ENCODE assay signal across 20 mouse cellular contexts in genomic region chr6:85444266-85444965, GRCm38 (mm10). TPM values are rescaled to one million over a fixed set of nuclear protein-coding genes. Genes with fewer than 3 reads are reported as not detected.
"Had no signal": no experiment of that assay in that cellular context is flagged by ENCODE, and none has a peak within 500 bp of the region (broad histone marks: within the 10 kb centered on the region; RNA-seq: fewer than 3 reads in every experiment).

No protein-coding gene starts in this region.

- H3K27ac ChIP-seq: limb, embryonic 15.5 days; liver, embryonic 12.5 days; lung, embryonic 15.5 days; midbrain, embryonic 13.5 days had no signal

- ATAC-seq: liver, embryonic 12.5 days; midbrain, embryonic 13.5 days had no signal

- H3K27me3 ChIP-seq: limb, embryonic 15.5 days; liver, embryonic 12.5 days; lung, embryonic 15.5 days; midbrain, embryonic 13.5 days had no signal

- DNase-seq: kidney, adult 2 months; kidney, postnatal 14 days; layer of hippocampus, adult 9-11 months; layer of hippocampus, postnatal 36 days; right cerebral cortex, postnatal 14 days; thymus, postnatal 36 days had no signal

- H3K9me3 ChIP-seq: limb, embryonic 15.5 days; liver, embryonic 12.5 days; lung, embryonic 15.5 days; midbrain, embryonic 13.5 days had no signal

- H3K4me1 ChIP-seq: limb, embryonic 15.5 days; liver, embryonic 12.5 days; lung, embryonic 15.5 days; midbrain, embryonic 13.5 days had no signal

- H3K9ac ChIP-seq: limb, embryonic 15.5 days; liver, embryonic 12.5 days; lung, embryonic 15.5 days; midbrain, embryonic 13.5 days had no signal

- H3K4me3 ChIP-seq: limb, embryonic 15.5 days; liver, embryonic 12.5 days; lung, embryonic 15.5 days; midbrain, embryonic 13.5 days had no signal

- H3K4me2 ChIP-seq: limb, embryonic 15.5 days; liver, embryonic 12.5 days; lung, embryonic 15.5 days; midbrain, embryonic 13.5 days had no signal

RNA-seq across cellular contexts. Expression of gene Noto, which starts 20.7 kb away (rescaled TPM):
- total RNA-seq: layer of hippocampus, postnatal 36 days; left cerebral cortex, adult 8-10 months; left cerebral cortex, postnatal 25 days; midbrain, postnatal 0 days had no signal
- polyA plus RNA-seq: intestine, embryonic 14.5 days; kidney, adult 2 months; limb, embryonic 11.5 days; limb, embryonic 15.5 days; liver, embryonic 12.5 days; liver, embryonic 16.5 days; midbrain, embryonic 13.5 days; midbrain, postnatal 0 days; neural tube, embryonic 14.5 days; small intestine, adult 2 months; stomach, embryonic 16.5 days; thymus, postnatal 0 days had no signal

RNA-seq across cellular contexts. Expression of gene Fbxo41, which starts 58.4 kb away (rescaled TPM):
- polyA plus RNA-seq: liver, embryonic 16.5 days had no signal
